Mouse (Mus musculus): ENCODE results near the gene Eef1akmt3. TPM values are rescaled to one million over a fixed set of nuclear protein-coding genes. Genes with fewer than 3 reads are reported as not detected.

The Eef1akmt3 gene
- polyA plus RNA-seq, 1 experiment from 2014 or later: 0.19 TPM

DNA sequence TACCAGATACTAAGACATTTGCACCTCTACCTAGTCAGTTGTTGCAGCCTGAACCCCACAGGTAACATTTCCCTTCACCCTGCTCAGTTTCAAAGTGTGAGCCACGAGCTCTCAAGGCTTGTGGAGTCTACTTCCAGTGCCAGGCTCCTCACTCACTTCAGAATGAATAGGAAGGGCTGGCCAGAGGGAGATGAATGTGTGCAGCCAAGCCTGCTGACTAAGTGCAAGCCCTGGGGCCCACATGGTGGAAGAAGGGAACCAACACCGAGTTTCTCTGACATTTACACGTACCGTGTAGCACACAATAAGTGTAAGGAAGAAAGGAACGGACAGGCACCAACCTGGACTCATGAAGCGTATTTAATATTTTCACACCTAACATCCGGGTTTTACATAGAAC, 37.5 kb downstream of the Eef1akmt3 start:
- Histone ChIP-seq H3K4me3 (ENCODE audit: low read depth, low read length) (no peak overlapping the region), H3K36me3 (ENCODE audit: control insufficient read depth, insufficient read depth, low read length) (peaks cover 4% of the 10 kb centered on the region), H3K9me3 (ENCODE audit: control insufficient read depth, low read length) (no peaks in the 10 kb centered on the region), H3K27me3 (ENCODE audit: control insufficient read depth, insufficient read depth, low read length) (no peaks in the 10 kb centered on the region), H3K9ac (ENCODE audit: low read length) (no peak overlapping the region), H3K27ac (replicated peaks; ENCODE audit: low read depth, low read length) (no peak overlapping the region), H3K4me1 (ENCODE audit: control insufficient read depth, insufficient read depth, low read length) (no peaks in the 10 kb centered on the region), H3K4me2 (ENCODE audit: low read depth, severe bottlenecking) (no peak overlapping the region)
- DNase-seq (ENCODE audit: low spot score) (no peak), ATAC-seq (ENCODE audit: insufficient number of reproducible peaks, low FRiP score, low TSS enrichment, low read depth) (no peak)
- WGBS: 85% methylated on average over 7 of the region's 7 CpGs

DNA sequence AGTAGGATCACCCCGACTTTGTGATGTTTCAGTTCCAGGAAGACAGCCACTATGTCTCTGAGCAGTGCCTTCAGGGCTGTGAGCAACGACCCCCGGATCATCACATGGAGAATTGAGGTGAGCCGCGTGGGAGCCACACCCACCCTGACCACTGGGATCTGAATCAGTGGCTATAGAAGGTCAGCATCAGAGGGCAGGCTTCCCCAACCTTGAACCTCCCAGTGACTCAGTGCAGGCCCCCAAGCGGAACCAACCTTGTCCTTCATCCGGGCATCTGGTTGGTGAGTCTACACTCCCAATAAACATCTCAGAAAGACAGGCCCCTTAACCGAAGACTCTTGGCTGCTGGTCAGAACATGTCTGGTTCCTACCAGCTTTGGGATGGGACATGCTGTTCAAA, 38.0 kb downstream of the Eef1akmt3 start:
- H3K4me3 ChIP-seq (ENCODE audit: low read depth, low read length): no peak overlapping the region
- ATAC-seq (ENCODE audit: insufficient number of reproducible peaks, low FRiP score, low TSS enrichment, low read depth) (no peak), DNase-seq (ENCODE audit: low spot score) (no peak)
- no peak overlapping the region for H3K4me2 ChIP-seq (ENCODE audit: low read depth, severe bottlenecking)
- H3K4me1 ChIP-seq (ENCODE audit: control insufficient read depth, insufficient read depth, low read length): no peaks in the 10 kb centered on the region
- H3K36me3 ChIP-seq (ENCODE audit: control insufficient read depth, insufficient read depth, low read length): peaks cover 4% of the 10 kb centered on the region
- 90% methylated on average over 8 of the region's 8 CpGs for WGBS
- no peak overlapping the region for H3K9ac ChIP-seq (ENCODE audit: low read length)
- H3K27ac ChIP-seq (replicated peaks; ENCODE audit: low read depth, low read length): no peak overlapping the region
- no peaks in the 10 kb centered on the region for H3K27me3 ChIP-seq (ENCODE audit: control insufficient read depth, insufficient read depth, low read length)
- H3K9me3 ChIP-seq (ENCODE audit: control insufficient read depth, low read length): no peaks in the 10 kb centered on the region

DNA sequence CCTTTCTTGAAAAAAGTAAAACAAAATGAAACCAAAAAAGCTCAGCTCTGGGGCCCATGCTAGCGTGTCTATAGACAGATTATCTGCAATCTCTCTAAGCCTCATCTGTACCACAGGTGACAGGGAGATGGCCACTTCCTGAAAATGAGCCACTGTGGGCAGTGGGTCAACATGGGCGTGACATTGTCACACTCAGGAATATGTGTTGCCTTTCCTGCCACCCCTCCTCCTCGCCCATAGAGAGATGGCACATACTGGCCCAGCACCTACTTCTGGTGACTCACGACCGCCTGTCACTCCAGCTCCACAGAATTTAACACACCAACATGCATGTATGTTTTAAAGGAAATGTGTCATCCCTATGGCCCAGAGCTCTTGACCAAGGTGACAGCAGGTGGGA, 38.5 kb downstream of the Eef1akmt3 start:
- H3K9me3 ChIP-seq (ENCODE audit: control insufficient read depth, low read length): no peaks in the 10 kb centered on the region
- H3K36me3 ChIP-seq (ENCODE audit: control insufficient read depth, insufficient read depth, low read length): peaks cover 6% of the 10 kb centered on the region
- H3K9ac ChIP-seq (ENCODE audit: low read length): no peak overlapping the region
- H3K27ac ChIP-seq (replicated peaks; ENCODE audit: low read depth, low read length): no peak overlapping the region
- H3K27me3 ChIP-seq (ENCODE audit: control insufficient read depth, insufficient read depth, low read length): no peaks in the 10 kb centered on the region
- ATAC-seq (ENCODE audit: insufficient number of reproducible peaks, low FRiP score, low TSS enrichment, low read depth) (no peak), DNase-seq (ENCODE audit: low spot score) (no peak)
- H3K4me3 ChIP-seq (ENCODE audit: low read depth, low read length): no peak overlapping the region
- H3K4me1 ChIP-seq (ENCODE audit: control insufficient read depth, insufficient read depth, low read length): no peaks in the 10 kb centered on the region
- 90% methylated on average over 5 of the region's 5 CpGs for WGBS
- H3K4me2 ChIP-seq (ENCODE audit: low read depth, severe bottlenecking): no peak overlapping the region

DNA sequence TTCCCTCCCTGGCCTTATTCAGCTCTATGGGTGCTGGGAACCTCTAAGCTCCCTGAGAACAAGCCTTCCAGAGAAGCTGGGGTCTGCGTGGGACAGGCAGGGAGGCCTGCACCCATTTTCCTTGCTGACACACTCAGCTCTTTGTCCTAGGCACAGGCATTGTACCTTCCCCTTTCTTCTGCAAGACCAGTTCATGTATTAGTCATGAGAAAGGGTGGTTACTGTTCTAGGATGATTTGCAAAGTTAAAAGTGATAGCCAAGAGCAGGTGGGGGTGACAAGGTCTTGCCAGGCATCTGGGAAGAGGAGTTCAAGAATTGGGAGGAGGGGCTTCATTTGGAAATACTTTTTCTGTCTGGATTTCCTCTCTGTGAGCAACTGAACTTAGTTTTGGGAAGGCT, 39.3 kb downstream of the Eef1akmt3 start:
- Histone ChIP-seq H3K27ac (replicated peaks; ENCODE audit: low read depth, low read length) (no peak overlapping the region), H3K9me3 (ENCODE audit: control insufficient read depth, low read length) (no peaks in the 10 kb centered on the region), H3K27me3 (ENCODE audit: control insufficient read depth, insufficient read depth, low read length) (no peaks in the 10 kb centered on the region), H3K4me1 (ENCODE audit: control insufficient read depth, insufficient read depth, low read length) (no peaks in the 10 kb centered on the region), H3K36me3 (ENCODE audit: control insufficient read depth, insufficient read depth, low read length) (peaks cover 8% of the 10 kb centered on the region), H3K9ac (ENCODE audit: low read length) (no peak overlapping the region), H3K4me3 (ENCODE audit: low read depth, low read length) (no peak overlapping the region), H3K4me2 (ENCODE audit: low read depth, severe bottlenecking) (no peak overlapping the region)
- DNase-seq (ENCODE audit: low spot score) (no peak), ATAC-seq (ENCODE audit: insufficient number of reproducible peaks, low FRiP score, low TSS enrichment, low read depth) (no peak)
- WGBS: 89% methylated on average over 1 of the region's 1 CpGs

DNA sequence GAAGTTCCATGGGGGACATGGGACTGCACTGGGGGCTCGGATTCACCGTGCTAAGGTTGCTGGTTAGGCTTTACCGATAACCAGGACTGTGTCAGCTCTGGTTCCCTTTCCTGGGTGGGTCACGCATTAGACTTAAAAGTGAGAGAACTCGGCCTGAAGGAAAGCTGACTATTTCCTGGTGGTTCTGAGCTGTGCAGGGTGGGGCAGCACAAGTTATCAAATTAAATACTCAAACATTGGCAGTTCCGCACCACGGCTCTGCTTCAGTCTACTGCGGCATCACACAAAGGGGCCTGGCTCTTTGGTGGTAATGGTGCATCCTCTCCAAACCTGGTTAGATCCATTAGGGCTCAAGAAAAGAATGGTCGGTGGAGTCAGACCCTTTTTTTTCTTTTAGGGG, 40.0 kb downstream of the Eef1akmt3 start:
- Histone ChIP-seq H3K9ac (ENCODE audit: low read length) (no peak overlapping the region), H3K4me2 (ENCODE audit: low read depth, severe bottlenecking) (no peak overlapping the region), H3K27ac (replicated peaks; ENCODE audit: low read depth, low read length) (no peak overlapping the region), H3K9me3 (ENCODE audit: control insufficient read depth, low read length) (no peaks in the 10 kb centered on the region), H3K36me3 (ENCODE audit: control insufficient read depth, insufficient read depth, low read length) (peaks cover 8% of the 10 kb centered on the region), H3K4me1 (ENCODE audit: control insufficient read depth, insufficient read depth, low read length) (no peaks in the 10 kb centered on the region), H3K27me3 (ENCODE audit: control insufficient read depth, insufficient read depth, low read length) (no peaks in the 10 kb centered on the region), H3K4me3 (ENCODE audit: low read depth, low read length) (no peak overlapping the region)
- no peak for DNase-seq (ENCODE audit: low spot score)
- WGBS: 90% methylated on average over 9 of the region's 9 CpGs
- ATAC-seq (ENCODE audit: insufficient number of reproducible peaks, low FRiP score, low TSS enrichment, low read depth): no peak

DNA sequence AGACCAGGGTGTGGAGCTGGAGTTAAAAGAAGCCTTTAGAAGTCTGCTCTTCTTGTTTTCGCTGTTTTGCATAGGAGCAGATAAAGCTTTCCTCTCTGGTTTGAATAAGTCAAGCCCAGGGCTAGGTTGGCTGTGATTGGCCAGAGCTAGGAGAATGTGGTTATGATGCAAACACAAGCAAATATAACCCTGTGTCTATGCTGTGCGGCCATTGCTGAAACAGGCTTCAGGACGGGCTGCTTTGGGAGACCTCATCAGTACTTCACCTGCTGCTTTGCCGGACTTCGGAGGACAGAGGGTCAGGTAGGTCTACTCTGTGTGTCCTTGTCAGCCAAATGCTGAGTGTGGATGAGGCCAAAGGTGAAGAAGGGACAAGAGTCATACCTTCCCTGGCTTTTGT, 40.8 kb downstream of the Eef1akmt3 start, which contains the start of gene Avil:
Avil (plus strand) TSS at position 181 of the 400 bp plus-strand sequence.
- H3K27ac ChIP-seq (replicated peaks; ENCODE audit: low read depth, low read length): no peak within 1 kb of the TSS

DNA sequence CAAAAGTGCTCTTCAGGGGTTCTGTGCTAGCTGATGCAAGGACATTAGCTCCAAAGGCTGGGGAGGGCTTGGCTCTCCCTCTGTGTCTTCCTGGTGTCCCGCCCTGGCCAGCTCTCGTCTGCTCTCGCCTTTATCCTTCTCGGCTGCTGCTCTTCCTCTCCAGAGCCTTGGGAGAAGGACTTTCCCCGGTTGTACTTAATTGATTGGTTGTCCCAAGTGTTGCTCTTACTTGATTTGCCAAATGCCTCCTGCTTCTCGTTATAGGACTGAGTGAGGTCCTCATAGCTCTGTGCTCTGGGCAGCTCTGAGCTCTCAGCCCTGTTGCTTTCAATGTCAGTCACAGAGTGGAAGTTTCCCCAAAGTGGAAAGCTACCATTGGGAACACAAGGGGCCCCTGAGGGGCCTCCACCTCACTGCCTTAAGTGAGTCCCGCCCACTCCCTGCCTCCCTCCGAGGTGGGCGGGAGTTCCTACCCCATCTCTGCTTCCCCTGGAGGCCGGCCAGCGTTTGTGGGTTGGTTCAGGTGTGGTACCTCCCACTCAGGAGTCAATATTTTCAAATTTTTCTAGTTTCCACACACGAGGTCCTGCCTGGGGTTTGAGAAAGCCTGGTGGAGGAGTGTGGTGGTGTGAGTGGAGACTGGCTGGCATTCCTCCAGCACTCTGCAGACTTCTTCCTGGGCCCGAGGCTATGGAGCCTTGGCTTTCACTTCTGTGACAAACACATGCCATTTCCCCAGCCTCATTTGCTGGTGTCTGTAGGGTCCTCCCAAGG, 43.8 kb downstream of the Eef1akmt3 start:
- H3K4me3 ChIP-seq (ENCODE audit: low read depth, low read length): no peak overlapping the region
- H3K36me3 ChIP-seq (ENCODE audit: control insufficient read depth, insufficient read depth, low read length): peaks cover 26% of the 10 kb centered on the region
- ATAC-seq (ENCODE audit: insufficient number of reproducible peaks, low FRiP score, low TSS enrichment, low read depth) (no peak), DNase-seq (ENCODE audit: low spot score) (no peak)
- H3K4me2 ChIP-seq (ENCODE audit: low read depth, severe bottlenecking): no peak overlapping the region
- WGBS: 74% methylated on average over 13 of the region's 13 CpGs
- H3K9me3 ChIP-seq (ENCODE audit: control insufficient read depth, low read length): no peaks in the 10 kb centered on the region
- no peaks in the 10 kb centered on the region for H3K4me1 ChIP-seq (ENCODE audit: control insufficient read depth, insufficient read depth, low read length)
- H3K27me3 ChIP-seq (ENCODE audit: control insufficient read depth, insufficient read depth, low read length): no peaks in the 10 kb centered on the region
- H3K27ac ChIP-seq (replicated peaks; ENCODE audit: low read depth, low read length): no peak overlapping the region
- no peak overlapping the region for H3K9ac ChIP-seq (ENCODE audit: low read length)

More for the DNA sequence above, 40.8 kb downstream of the Eef1akmt3 start, which contains the start of gene Avil:
- H3K9ac ChIP-seq (ENCODE audit: low read length): no peak within 1 kb of the TSS
- H3K36me3 ChIP-seq (ENCODE audit: control insufficient read depth, insufficient read depth, low read length): peaks cover 12% of the 10 kb centered on the region
- no peak within 1 kb of the TSS for H3K4me3 ChIP-seq (ENCODE audit: low read depth, low read length)
- no peak for DNase-seq (ENCODE audit: low spot score)
- no peak within 1 kb of the TSS for H3K4me2 ChIP-seq (ENCODE audit: low read depth, severe bottlenecking)
- H3K4me1 ChIP-seq (ENCODE audit: control insufficient read depth, insufficient read depth, low read length): no peaks in the 10 kb centered on the region
- H3K27me3 ChIP-seq (ENCODE audit: control insufficient read depth, insufficient read depth, low read length): no peaks in the 10 kb centered on the region
- 89% methylated on average over 5 of the region's 5 CpGs for WGBS
- no peak for ATAC-seq (ENCODE audit: insufficient number of reproducible peaks, low FRiP score, low TSS enrichment, low read depth)
- no peaks in the 10 kb centered on the region for H3K9me3 ChIP-seq (ENCODE audit: control insufficient read depth, low read length)

DNA sequence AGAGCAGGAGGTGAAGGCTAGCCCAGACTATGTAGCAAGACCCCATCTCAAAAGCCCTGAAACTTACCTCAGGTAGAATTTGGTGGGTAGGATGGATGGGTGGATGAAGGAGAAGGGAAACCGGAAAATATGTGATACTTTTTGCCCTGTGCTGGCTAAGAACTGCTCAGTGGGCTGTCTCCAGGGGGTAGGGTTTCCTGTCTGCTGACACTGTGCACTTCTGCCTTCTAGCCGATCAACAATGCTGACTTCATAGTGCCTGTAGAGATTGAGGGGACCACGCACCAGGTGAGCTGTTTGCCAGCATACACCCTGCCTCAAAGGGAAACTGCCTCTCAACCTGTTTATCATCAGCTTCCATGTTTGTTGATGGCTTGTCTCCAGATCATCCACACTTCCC, 47.7 kb downstream of the Eef1akmt3 start:
- DNase-seq (ENCODE audit: low spot score) (no peak), ATAC-seq (ENCODE audit: insufficient number of reproducible peaks, low FRiP score, low TSS enrichment, low read depth) (no peak)
- H3K9ac ChIP-seq (ENCODE audit: low read length): no peak overlapping the region
- no peak overlapping the region for H3K4me3 ChIP-seq (ENCODE audit: low read depth, low read length)
- no peaks in the 10 kb centered on the region for H3K9me3 ChIP-seq (ENCODE audit: control insufficient read depth, low read length)
- no peak overlapping the region for H3K4me2 ChIP-seq (ENCODE audit: low read depth, severe bottlenecking)
- WGBS: 84% methylated on average over 3 of the region's 3 CpGs
- H3K4me1 ChIP-seq (ENCODE audit: control insufficient read depth, insufficient read depth, low read length): peaks cover 3% of the 10 kb centered on the region; the same call in 1 of the 2 replicates
- H3K27ac ChIP-seq (replicated peaks; ENCODE audit: low read depth, low read length): no peak overlapping the region
- H3K36me3 ChIP-seq (ENCODE audit: control insufficient read depth, insufficient read depth, low read length): peaks cover 24% of the 10 kb centered on the region
- no peaks in the 10 kb centered on the region for H3K27me3 ChIP-seq (ENCODE audit: control insufficient read depth, insufficient read depth, low read length)

DNA sequence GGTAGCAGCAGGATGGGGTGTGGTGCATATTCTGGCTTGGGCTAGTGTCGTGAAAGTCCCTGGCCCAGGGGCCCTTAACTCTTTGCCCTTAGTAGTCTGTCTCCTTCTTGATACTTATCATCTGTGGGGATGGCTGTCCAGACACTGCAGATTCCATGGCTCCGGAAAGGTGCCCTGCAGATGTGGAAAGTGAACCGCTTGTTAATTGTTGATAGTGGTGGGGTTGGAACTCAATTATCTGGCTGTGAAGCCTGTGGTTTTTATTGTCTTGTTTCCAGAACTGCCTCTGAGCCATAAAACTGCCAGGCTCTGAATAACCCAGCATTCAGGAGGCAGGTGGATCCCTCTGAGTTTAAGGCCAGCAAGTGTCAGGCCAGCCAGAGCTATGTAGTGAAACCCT, 49.6 kb downstream of the Eef1akmt3 start:
- Histone ChIP-seq H3K36me3 (ENCODE audit: control insufficient read depth, insufficient read depth, low read length) (peaks cover 20% of the 10 kb centered on the region), H3K9me3 (ENCODE audit: control insufficient read depth, low read length) (no peaks in the 10 kb centered on the region), H3K4me2 (ENCODE audit: low read depth, severe bottlenecking) (no peak overlapping the region), H3K27ac (replicated peaks; ENCODE audit: low read depth, low read length) (no peak overlapping the region), H3K9ac (ENCODE audit: low read length) (no peak overlapping the region), H3K4me3 (ENCODE audit: low read depth, low read length) (no peak overlapping the region), H3K27me3 (ENCODE audit: control insufficient read depth, insufficient read depth, low read length) (no peaks in the 10 kb centered on the region), H3K4me1 (ENCODE audit: control insufficient read depth, insufficient read depth, low read length) (peaks cover 16% of the 10 kb centered on the region)
- ATAC-seq (ENCODE audit: insufficient number of reproducible peaks, low FRiP score, low TSS enrichment, low read depth) (no peak), DNase-seq (ENCODE audit: low spot score) (no peak)
- 39% methylated on average over 3 of the region's 3 CpGs for WGBS
